Mouse (Mus musculus): ENCODE measurements at regions not wholly inside any gene's neighbourhood (a gene's known extent, or its start where the extent isn't known, plus 50 kb on each side); places are given as distances from the start of the nearest gene placed in this dataset.
"Not testable (repeated sequence)": the region's sequence is repeated elsewhere in the genome, so short reads cannot be mapped to it uniquely, and the experiment has no call there.

DNA sequence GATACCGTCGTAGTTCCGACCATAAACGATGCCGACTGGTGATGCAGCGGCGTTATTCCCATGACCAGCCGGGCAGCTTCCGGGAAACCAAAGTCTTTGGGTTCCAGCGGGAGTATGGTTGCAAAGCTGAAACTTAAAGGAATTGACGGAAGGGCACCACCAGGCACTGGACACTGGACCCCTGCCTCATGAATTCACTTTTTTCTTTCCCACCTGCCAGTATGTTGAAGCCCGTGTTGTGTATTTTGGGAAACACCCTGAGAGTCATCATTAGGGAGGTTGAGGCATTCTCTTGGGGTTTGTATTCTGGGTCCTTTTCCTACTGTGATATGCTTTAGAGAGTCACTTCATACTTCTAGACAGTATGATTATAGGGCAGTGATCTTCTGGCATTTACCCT lies 197.9 kb downstream of the Samd9l start:
- ATAC-seq: not testable (repeated sequence)

DNA sequence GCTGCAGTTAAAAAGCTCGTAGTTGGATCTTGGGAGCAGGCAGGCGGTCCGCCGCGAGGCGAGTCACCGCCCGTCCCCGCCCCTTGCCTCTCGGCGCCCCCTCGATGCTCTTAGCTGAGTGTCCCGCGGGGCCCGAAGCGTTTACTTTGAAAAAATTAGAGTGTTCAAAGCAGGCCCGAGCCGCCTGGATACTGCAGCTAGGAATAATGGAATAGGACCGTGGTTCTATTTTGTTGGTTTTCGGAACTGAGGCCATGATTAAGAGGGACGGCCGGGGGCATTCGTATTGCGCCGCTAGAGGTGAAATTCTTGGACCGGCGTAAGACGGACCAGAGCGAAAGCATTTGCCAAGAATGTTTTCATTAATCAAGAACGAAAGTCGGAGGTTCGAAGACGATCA lies 198.3 kb downstream of the Samd9l start:
- ATAC-seq: no peak
- H3K4me3 ChIP-seq (ENCODE audit: low read depth, low read length): no peak overlapping the region
- WGBS: 77% methylated on average over 33 of the region's 33 CpGs
- no peaks in the 10 kb centered on the region for H3K27me3 ChIP-seq (ENCODE audit: insufficient read depth, low read length)
- no peak overlapping the region for H3K9ac ChIP-seq
- no peak for TF ChIP-seq CTCF (IDR thresholded peaks at IDR 0.05; ENCODE audit: low read depth)
- H3K9me3 ChIP-seq (ENCODE audit: low read length): no peaks in the 10 kb centered on the region
- H3K27ac ChIP-seq (ENCODE audit: low read depth, low read length): no peak overlapping the region
- no peaks in the 10 kb centered on the region for H3K36me3 ChIP-seq (ENCODE audit: insufficient read depth)
- no peak overlapping the region for H3K4me2 ChIP-seq (ENCODE audit: low read depth)
- no peaks in the 10 kb centered on the region for H3K4me1 ChIP-seq (ENCODE audit: insufficient read depth)
- DNase-seq: no peak

More for the DNA sequence above, 197.9 kb downstream of the Samd9l start:
- H3K4me3 ChIP-seq (ENCODE audit: low read depth, low read length); H3K9ac ChIP-seq; DNase-seq; H3K9me3 ChIP-seq (ENCODE audit: low read length); H3K4me2 ChIP-seq (ENCODE audit: low read depth); H3K27me3 ChIP-seq (ENCODE audit: insufficient read depth, low read length); H3K27ac ChIP-seq (ENCODE audit: low read depth, low read length); H3K4me1 ChIP-seq (ENCODE audit: insufficient read depth); H3K36me3 ChIP-seq (ENCODE audit: insufficient read depth): not testable (repeated sequence)
- 58% methylated on average over 12 of the region's 12 CpGs for WGBS

GRCm38 (mm10) chr6:3200586-3200985 lies 198.8 kb downstream of the Samd9l start:
- H3K4me2 ChIP-seq (ENCODE audit: low read depth); H3K9ac ChIP-seq; H3K9me3 ChIP-seq (ENCODE audit: low read length); H3K36me3 ChIP-seq (ENCODE audit: insufficient read depth); H3K4me3 ChIP-seq (ENCODE audit: low read depth, low read length); H3K27ac ChIP-seq (ENCODE audit: low read depth, low read length); ATAC-seq; H3K27me3 ChIP-seq (ENCODE audit: insufficient read depth, low read length); H3K4me1 ChIP-seq (ENCODE audit: insufficient read depth): not testable (repeated sequence)
- whole genome bisulfite sequencing: 89% methylated on average over 18 of the region's 18 CpGs
- peak; percentile 43 for DNase-seq

GRCm38 (mm10) chr6:3192424-3192820 lies 206.9 kb downstream of the Samd9l start:
- not testable (repeated sequence) for DNase-seq; H3K36me3 ChIP-seq (ENCODE audit: insufficient read depth); H3K4me1 ChIP-seq (ENCODE audit: insufficient read depth); H3K4me2 ChIP-seq (ENCODE audit: low read depth); ATAC-seq; H3K27ac ChIP-seq (ENCODE audit: low read depth, low read length); H3K27me3 ChIP-seq (ENCODE audit: insufficient read depth, low read length); H3K4me3 ChIP-seq (ENCODE audit: low read depth, low read length); H3K9ac ChIP-seq; H3K9me3 ChIP-seq (ENCODE audit: low read length)
- WGBS: 56% methylated on average over 1 of the region's 1 CpGs

DNA sequence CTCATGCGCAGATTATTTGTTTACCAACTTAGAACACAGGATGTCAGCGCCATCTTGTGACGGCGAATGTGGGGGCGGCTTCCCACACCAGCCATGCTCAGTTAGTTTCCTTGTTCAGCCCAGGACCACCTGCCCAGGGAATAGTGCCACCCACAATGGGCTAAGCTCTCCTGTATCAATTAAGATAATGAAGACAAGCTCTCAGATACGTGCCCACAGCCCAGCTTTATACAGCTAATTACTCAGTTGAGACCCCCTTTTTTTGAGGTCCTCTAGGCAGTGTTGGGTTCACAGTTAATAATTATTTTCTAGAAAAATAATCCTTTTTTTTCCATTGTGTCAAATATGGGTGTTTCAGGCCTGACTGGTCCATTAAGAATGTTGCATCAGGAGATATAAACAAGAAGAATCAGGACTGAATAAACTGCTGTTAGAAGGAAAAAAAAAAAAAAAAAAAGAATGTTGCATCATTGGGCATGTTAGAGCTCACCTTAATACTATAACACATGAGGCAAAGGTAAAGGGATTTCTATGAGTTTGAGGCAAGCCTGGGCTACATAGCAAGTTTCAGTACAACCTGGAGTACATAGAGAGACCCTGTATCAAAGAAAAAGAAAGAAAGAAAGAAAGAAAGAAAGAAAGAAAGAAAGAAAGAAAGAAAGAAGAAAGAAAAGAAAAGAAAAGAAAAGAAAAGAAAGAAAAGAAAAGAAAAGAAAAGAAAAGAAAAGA lies 207.5 kb downstream of the Samd9l start:
- not testable (repeated sequence) for H3K9ac ChIP-seq; H3K4me3 ChIP-seq (ENCODE audit: low read depth, low read length); H3K27ac ChIP-seq (ENCODE audit: low read depth, low read length); ATAC-seq; H3K9me3 ChIP-seq (ENCODE audit: low read length); H3K4me1 ChIP-seq (ENCODE audit: insufficient read depth); DNase-seq; H3K27me3 ChIP-seq (ENCODE audit: insufficient read depth, low read length); H3K36me3 ChIP-seq (ENCODE audit: insufficient read depth); H3K4me2 ChIP-seq (ENCODE audit: low read depth)
- 86% methylated on average over 5 of the region's 6 CpGs for WGBS

GRCm38 (mm10) chr6:3183819-3184199 lies 215.6 kb downstream of the Samd9l start:
- 47% methylated on average over 5 of the region's 5 CpGs for whole genome bisulfite sequencing

GRCm38 (mm10) chr6:3182889-3183818 lies 216.2 kb downstream of the Samd9l start:
- no peaks in the 10 kb centered on the region for H3K4me1 ChIP-seq (ENCODE audit: insufficient read depth)
- H3K27ac ChIP-seq (ENCODE audit: low read depth, low read length): no peak overlapping the region
- DNase-seq (no peak), ATAC-seq (peak; percentile 65)
- H3K9ac ChIP-seq: no peak overlapping the region
- H3K9me3 ChIP-seq (ENCODE audit: low read length): peaks cover 18% of the 10 kb centered on the region
- H3K27me3 ChIP-seq (ENCODE audit: insufficient read depth, low read length): no peaks in the 10 kb centered on the region
- 54% methylated on average over 33 of the region's 33 CpGs for WGBS
- H3K36me3 ChIP-seq (ENCODE audit: insufficient read depth): no peaks in the 10 kb centered on the region
- H3K4me2 ChIP-seq (ENCODE audit: low read depth): peak overlapping the region; percentile 4; the same call in 1 of the 2 replicates
- no peak for TF ChIP-seq CTCF (IDR thresholded peaks at IDR 0.05; ENCODE audit: low read depth)
- H3K4me3 ChIP-seq (ENCODE audit: low read depth, low read length): 0 out of 2 replicates have a peak overlapping the region, but pooled peaks have one; percentile 1

More at GRCm38 (mm10) chr6:3183819-3184199, 215.6 kb downstream of the Samd9l start:
- ATAC-seq (no peak), DNase-seq (no peak)
- no peak overlapping the region for H3K9ac ChIP-seq
- no peaks in the 10 kb centered on the region for H3K27me3 ChIP-seq (ENCODE audit: insufficient read depth, low read length)
- H3K4me3 ChIP-seq (ENCODE audit: low read depth, low read length): no peak overlapping the region
- no peaks in the 10 kb centered on the region for H3K4me1 ChIP-seq (ENCODE audit: insufficient read depth)
- H3K27ac ChIP-seq (ENCODE audit: low read depth, low read length): no peak overlapping the region
- peaks cover 18% of the 10 kb centered on the region for H3K9me3 ChIP-seq (ENCODE audit: low read length)
- no peak for TF ChIP-seq CTCF (IDR thresholded peaks at IDR 0.05; ENCODE audit: low read depth)
- no peak overlapping the region for H3K4me2 ChIP-seq (ENCODE audit: low read depth)
- no peaks in the 10 kb centered on the region for H3K36me3 ChIP-seq (ENCODE audit: insufficient read depth)

DNA sequence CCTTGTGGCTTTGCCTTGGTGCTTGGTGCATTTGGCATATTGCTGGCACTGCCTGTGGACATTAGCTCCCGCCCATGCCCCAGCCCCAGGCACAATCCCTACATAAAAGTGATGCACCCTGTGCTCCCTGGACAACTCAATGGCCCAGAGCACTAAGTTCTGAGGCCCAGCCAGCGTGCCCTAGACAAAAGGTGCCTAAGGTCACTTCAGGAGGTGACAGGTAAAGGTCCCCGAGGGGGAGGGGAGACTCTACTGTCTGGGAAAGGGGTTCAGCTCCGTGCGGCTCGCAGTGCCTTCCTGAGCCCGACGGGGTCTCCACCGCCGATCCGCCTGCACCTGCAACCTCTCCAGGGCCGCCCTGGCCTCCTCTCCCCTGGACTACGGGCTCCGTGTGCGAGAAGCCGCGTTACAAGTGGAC lies 216.9 kb downstream of the Samd9l start:
- peak; percentile 10; the same call in 1 of the 2 replicates for ATAC-seq
- Histone ChIP-seq H3K9me3 (ENCODE audit: low read length) (peaks cover 18% of the 10 kb centered on the region), H3K4me2 (ENCODE audit: low read depth) (0 out of 2 replicates have a peak overlapping the region, but pooled peaks have one; percentile 4)
- H3K27me3 ChIP-seq (ENCODE audit: insufficient read depth, low read length); H3K9ac ChIP-seq; H3K4me1 ChIP-seq (ENCODE audit: insufficient read depth); DNase-seq; H3K27ac ChIP-seq (ENCODE audit: low read depth, low read length); H3K4me3 ChIP-seq (ENCODE audit: low read depth, low read length); H3K36me3 ChIP-seq (ENCODE audit: insufficient read depth): not testable (repeated sequence)
- WGBS: 43% methylated on average over 17 of the region's 17 CpGs

GRCm38 (mm10) chr6:3179603-3180348 lies 219.6 kb downstream of the Samd9l start:
- WGBS: 83% methylated on average over 7 of the region's 10 CpGs
- not testable (repeated sequence) for DNase-seq; H3K27ac ChIP-seq (ENCODE audit: low read depth, low read length); H3K4me1 ChIP-seq (ENCODE audit: insufficient read depth); H3K4me3 ChIP-seq (ENCODE audit: low read depth, low read length); H3K4me2 ChIP-seq (ENCODE audit: low read depth); H3K9ac ChIP-seq; H3K27me3 ChIP-seq (ENCODE audit: insufficient read depth, low read length); H3K36me3 ChIP-seq (ENCODE audit: insufficient read depth); ATAC-seq
- peaks cover 18% of the 10 kb centered on the region for H3K9me3 ChIP-seq (ENCODE audit: low read length)

All from forebrain, postnatal 0 days (tissue).